Mouse (Mus musculus): ENCODE data around the gene Plagl2. TPM values are rescaled to one million over a fixed set of nuclear protein-coding genes. Genes with fewer than 3 reads are reported as not detected.
A peak's percentile ranks its signal among the peaks of the same experiment; 100 is the strongest.

Plagl2 gene
- polyA plus RNA-seq, 1 experiment from 2014 or later: 7.6 TPM

DNA sequence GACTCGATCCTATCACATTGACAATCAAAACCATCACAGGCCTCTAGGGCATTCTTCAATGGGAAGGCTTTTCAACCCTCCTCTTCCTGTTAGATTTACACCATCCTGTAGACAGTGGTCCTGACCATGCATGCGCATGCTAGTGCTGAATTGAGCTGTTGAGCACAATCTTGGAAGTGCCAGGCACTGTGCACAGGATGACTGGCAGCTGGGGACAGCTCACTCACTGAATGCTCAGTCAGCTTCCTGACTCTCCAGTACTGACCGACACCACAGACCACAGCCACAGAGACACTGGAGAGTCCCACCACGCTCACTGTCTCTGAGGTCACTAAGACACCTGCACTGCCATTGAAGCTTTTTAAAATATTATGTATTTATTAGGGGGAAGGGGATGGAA is 25.8 kb downstream of the Plagl2 start:
- Histone ChIP-seq H3K36me3 (0 out of 2 replicates have a peak, but pooled peaks cover 2% of the 10 kb centered on the region), H3K4me1 (replicated peaks) (peaks cover 12% of the 10 kb centered on the region), H3K27ac (0 out of 2 replicates have a peak overlapping the region, but pooled peaks have one; percentile 31), H3K27me3 (no peaks in the 10 kb centered on the region), H3K9ac (no peak overlapping the region), H3K9me3 (replicated peaks) (no peaks in the 10 kb centered on the region), H3K4me2 (no peak overlapping the region), H3K4me3 (no peak overlapping the region)
- no peak for ATAC-seq (replicated peaks; ENCODE audit: insufficient number of reproducible peaks, insufficient read depth, low FRiP score, low read depth)
- 61% methylated on average over 4 of the region's 4 CpGs for WGBS

DNA sequence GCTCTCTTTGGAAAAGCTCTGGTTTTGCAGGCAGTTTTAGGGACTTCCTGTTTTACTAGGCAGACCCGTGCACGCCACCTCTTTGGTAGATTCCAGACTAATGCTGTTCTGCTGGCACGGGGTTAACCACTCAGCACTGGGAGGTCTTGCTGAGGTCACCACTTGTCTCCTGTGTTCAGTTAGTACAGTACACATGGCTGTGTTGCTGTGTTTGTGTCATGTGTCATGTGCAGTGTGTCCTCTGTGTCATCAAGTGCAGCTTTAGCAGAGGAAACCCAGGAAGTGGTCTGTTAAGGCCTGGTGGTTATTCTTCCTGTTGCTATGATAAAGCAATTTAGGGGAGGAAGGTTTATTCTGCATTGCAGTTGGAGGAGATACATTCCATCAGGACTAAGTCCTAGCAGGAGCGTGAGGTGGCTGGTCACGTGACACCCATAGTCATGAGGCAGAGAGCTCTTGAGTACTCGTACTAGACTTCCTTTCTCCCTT is 26.4 kb downstream of the Plagl2 start:
- Histone ChIP-seq H3K4me3 (no peak overlapping the region), H3K27ac (peak overlapping the region; percentile 31; the same call in 1 of the 2 replicates), H3K4me2 (no peak overlapping the region), H3K9ac (no peak overlapping the region), H3K9me3 (replicated peaks) (no peaks in the 10 kb centered on the region), H3K27me3 (no peaks in the 10 kb centered on the region), H3K4me1 (replicated peaks) (peaks cover 12% of the 10 kb centered on the region), H3K36me3 (peaks cover 7% of the 10 kb centered on the region)
- WGBS: 34% methylated on average over 6 of the region's 6 CpGs
- peak; percentile 39; the same call in 1 of the 2 replicates for ATAC-seq (replicated peaks; ENCODE audit: insufficient number of reproducible peaks, insufficient read depth, low FRiP score, low read depth)

DNA sequence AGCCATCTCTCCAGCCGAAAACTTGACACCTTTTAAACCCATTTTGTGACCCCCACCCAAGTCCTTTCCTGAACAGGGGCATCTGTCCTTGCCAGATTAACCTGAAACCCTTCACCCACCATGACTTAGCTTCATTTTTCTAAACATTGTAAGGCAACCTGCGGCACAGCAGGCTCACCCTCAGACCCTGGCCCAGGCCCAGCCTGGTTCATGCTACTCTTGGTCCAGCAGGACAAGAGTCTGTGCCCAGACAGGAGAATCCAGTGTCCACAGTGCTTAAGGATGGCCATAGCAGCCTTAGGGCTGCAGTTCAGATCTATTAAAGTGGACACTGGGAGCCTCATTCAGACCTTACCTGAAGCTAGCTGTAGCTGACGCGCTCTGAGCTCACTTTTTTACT is 27.9 kb downstream of the Plagl2 start:
- no peak overlapping the region for H3K9ac ChIP-seq
- H3K27me3 ChIP-seq: no peaks in the 10 kb centered on the region
- H3K4me1 ChIP-seq (replicated peaks): peaks cover 12% of the 10 kb centered on the region
- no peak overlapping the region for H3K4me3 ChIP-seq
- H3K4me2 ChIP-seq: no peak overlapping the region
- ATAC-seq (replicated peaks; ENCODE audit: insufficient number of reproducible peaks, insufficient read depth, low FRiP score, low read depth): no peak
- WGBS: 89% methylated on average over 4 of the region's 4 CpGs
- H3K27ac ChIP-seq: no peak overlapping the region
- H3K36me3 ChIP-seq: peaks cover 19% of the 10 kb centered on the region
- no peaks in the 10 kb centered on the region for H3K9me3 ChIP-seq (replicated peaks)

DNA sequence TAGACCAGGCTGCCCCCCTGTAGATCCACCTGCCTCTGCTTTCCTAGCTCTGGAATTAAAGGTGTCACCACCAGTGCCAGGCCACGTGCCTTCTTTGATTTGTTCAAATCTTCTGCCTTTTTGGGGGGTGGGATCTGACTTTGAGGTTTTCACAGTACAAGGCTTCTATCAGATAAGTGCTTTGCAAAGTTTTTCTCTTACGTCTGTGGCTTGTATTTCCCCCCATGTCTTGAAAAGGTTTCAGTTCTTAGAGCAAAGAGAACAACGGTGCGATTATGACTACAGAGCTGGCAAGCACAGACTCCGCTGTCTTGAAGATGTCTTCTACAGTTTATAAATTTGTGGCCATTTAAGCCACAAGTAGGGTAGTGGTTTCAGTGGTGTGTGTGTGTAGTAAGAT is 29.8 kb downstream of the Plagl2 start:
- no peak for ATAC-seq (replicated peaks; ENCODE audit: insufficient number of reproducible peaks, insufficient read depth, low FRiP score, low read depth)
- H3K4me2 ChIP-seq: no peak overlapping the region
- 84% methylated on average over 5 of the region's 5 CpGs for WGBS

DNA sequence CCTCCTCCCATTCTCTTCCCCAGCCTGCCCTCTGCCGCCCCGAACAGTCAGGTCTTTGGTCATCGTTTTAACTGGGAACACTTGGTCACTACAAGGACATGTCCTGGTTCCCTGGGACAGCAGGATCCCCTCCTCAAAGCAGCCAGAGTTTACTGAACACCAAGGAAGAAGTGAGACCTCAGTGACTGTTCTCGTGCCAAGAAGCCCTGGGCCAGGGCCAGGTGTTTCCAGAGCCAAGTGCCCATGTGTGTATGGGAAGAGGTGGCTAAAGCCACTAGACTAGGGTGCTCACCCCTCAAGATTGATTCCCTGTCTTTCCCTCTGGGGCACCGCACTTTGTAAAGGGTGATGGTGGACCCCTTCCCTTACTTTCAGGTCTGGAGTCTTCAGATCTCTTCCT is 31.9 kb downstream of the Plagl2 start:
- Histone ChIP-seq H3K36me3 (peaks cover 51% of the 10 kb centered on the region), H3K9me3 (replicated peaks) (no peaks in the 10 kb centered on the region), H3K4me1 (replicated peaks) (peaks cover under 1% of the 10 kb centered on the region; the same call in 1 of the 2 replicates), H3K4me3 (no peak overlapping the region), H3K4me2 (no peak overlapping the region), H3K27me3 (no peaks in the 10 kb centered on the region), H3K27ac (no peak overlapping the region), H3K9ac (no peak overlapping the region)
- no peak for ATAC-seq (replicated peaks; ENCODE audit: insufficient number of reproducible peaks, insufficient read depth, low FRiP score, low read depth)
- 89% methylated on average over 5 of the region's 5 CpGs for WGBS

More for the DNA sequence above, 29.8 kb downstream of the Plagl2 start:
- no peaks in the 10 kb centered on the region for H3K27me3 ChIP-seq
- H3K27ac ChIP-seq: no peak overlapping the region
- H3K36me3 ChIP-seq: peaks cover 33% of the 10 kb centered on the region
- H3K4me3 ChIP-seq: no peak overlapping the region
- no peaks in the 10 kb centered on the region for H3K9me3 ChIP-seq (replicated peaks)
- H3K9ac ChIP-seq: no peak overlapping the region
- peaks cover 12% of the 10 kb centered on the region for H3K4me1 ChIP-seq (replicated peaks)

DNA sequence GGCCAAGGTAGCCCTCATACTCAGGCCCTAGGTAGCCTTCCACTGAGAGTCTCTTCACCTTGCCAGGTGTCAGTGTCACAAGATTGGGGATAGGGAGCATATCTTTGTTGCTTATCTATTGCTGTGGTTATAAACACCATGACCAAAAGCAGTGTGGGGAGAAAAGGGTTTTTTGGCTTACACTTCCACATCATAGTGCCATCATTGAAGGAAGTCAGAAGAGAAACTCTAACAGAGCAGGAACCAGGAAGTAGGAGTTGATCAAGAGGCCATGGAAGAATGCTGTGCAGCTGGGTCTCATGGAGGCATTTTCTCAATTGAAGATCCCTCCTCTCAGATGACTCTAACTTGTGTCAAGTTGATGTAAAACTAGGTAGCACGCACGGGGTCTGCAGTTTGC is 33.1 kb downstream of the Plagl2 start:
- no peak overlapping the region for H3K27ac ChIP-seq
- no peak overlapping the region for H3K9ac ChIP-seq
- no peak overlapping the region for H3K4me3 ChIP-seq
- no peak overlapping the region for H3K4me2 ChIP-seq
- no peaks in the 10 kb centered on the region for H3K9me3 ChIP-seq (replicated peaks)
- ATAC-seq (replicated peaks; ENCODE audit: insufficient number of reproducible peaks, insufficient read depth, low FRiP score, low read depth): no peak
- H3K27me3 ChIP-seq: no peaks in the 10 kb centered on the region
- H3K4me1 ChIP-seq (replicated peaks): no peaks in the 10 kb centered on the region
- peaks cover 52% of the 10 kb centered on the region for H3K36me3 ChIP-seq
- whole genome bisulfite sequencing: 83% methylated on average over 2 of the region's 2 CpGs

DNA sequence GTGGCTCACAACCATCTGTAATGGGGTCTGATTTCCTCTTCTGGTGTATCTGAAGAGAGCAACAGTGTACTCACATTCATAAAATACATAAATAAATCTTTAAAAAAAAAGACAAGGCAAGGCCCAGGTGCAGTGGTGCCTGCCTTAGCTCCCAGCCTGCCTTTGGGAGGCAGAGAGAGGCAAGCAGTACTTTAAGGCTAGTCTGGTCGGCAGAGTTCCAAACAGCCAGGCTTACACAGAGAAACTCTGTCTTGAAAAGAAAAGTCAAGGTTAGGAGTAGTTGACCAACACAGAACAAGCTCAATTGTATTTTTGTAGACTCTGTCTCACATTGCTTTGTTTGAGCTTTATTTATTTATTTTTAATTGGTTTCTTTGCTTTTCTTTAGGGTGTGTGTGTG is 38.5 kb downstream of the Plagl2 start:
- H3K27ac ChIP-seq: no peak overlapping the region
- no peak overlapping the region for H3K4me3 ChIP-seq
- H3K36me3 ChIP-seq: peaks cover 69% of the 10 kb centered on the region
- H3K4me1 ChIP-seq (replicated peaks): peaks cover 8% of the 10 kb centered on the region
- no peak overlapping the region for H3K9ac ChIP-seq
- H3K9me3 ChIP-seq (replicated peaks): no peaks in the 10 kb centered on the region
- no peak overlapping the region for H3K4me2 ChIP-seq
- H3K27me3 ChIP-seq: no peaks in the 10 kb centered on the region
- WGBS: 82% methylated on average over 1 of the region's 1 CpGs
- ATAC-seq (replicated peaks; ENCODE audit: insufficient number of reproducible peaks, insufficient read depth, low FRiP score, low read depth): no peak

DNA sequence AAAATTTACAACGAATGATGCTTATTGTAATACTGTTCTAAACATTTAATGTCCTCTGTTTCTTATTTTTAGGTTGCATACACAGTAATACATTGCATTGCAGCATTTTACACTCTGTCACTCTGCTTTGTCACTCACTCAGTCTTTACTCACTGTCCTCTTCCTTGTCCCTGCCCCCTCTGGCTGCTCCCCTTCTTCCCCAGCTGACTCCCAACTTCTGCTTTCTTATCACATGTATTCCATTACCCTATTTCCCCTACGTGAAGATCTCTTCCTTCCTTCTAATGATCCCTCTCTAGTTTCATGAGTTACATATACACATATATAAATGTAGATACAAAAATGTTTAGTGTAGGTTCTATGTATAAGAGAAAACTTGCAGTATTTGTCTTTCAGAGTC is 42.1 kb downstream of the Plagl2 start:
- Histone ChIP-seq H3K4me1 (replicated peaks) (peaks cover 8% of the 10 kb centered on the region), H3K9ac (no peak overlapping the region), H3K36me3 (peaks cover 70% of the 10 kb centered on the region), H3K4me2 (no peak overlapping the region), H3K27me3 (no peaks in the 10 kb centered on the region), H3K27ac (no peak overlapping the region), H3K4me3 (no peak overlapping the region), H3K9me3 (replicated peaks) (no peaks in the 10 kb centered on the region)
- ATAC-seq (replicated peaks; ENCODE audit: insufficient number of reproducible peaks, insufficient read depth, low FRiP score, low read depth): no peak
- WGBS: 75% methylated on average over 2 of the region's 2 CpGs

DNA sequence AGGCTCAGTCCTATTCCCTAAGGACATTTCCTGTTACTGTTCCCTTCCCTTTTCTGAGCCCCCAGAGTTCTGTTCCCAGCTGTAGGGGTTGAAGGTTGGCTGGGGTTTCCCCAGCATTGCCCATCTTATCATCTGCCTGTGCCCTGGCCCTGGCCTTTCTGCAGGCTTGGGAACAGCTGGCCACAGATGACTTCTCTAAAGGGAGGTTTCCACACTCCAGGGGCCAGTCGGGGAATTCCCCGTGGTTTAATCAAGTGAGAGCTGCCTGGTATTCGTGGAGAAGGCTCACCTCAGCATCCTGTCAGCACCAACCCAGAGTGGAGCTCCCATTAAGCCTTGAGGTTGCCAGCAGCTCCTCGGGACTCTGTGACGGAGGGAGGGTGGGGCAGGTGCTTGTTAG is 42.7 kb downstream of the Plagl2 start:
- peak; percentile 50; the same call in 1 of the 2 replicates for ATAC-seq (replicated peaks; ENCODE audit: insufficient number of reproducible peaks, insufficient read depth, low FRiP score, low read depth)
- no peak overlapping the region for H3K27ac ChIP-seq
- H3K4me3 ChIP-seq: no peak overlapping the region
- H3K36me3 ChIP-seq: peaks cover 73% of the 10 kb centered on the region
- 29% methylated on average over 5 of the region's 5 CpGs for WGBS
- no peaks in the 10 kb centered on the region for H3K27me3 ChIP-seq
- H3K4me2 ChIP-seq: no peak overlapping the region
- no peak overlapping the region for H3K9ac ChIP-seq
- H3K4me1 ChIP-seq (replicated peaks): peaks cover 8% of the 10 kb centered on the region
- no peaks in the 10 kb centered on the region for H3K9me3 ChIP-seq (replicated peaks)

DNA sequence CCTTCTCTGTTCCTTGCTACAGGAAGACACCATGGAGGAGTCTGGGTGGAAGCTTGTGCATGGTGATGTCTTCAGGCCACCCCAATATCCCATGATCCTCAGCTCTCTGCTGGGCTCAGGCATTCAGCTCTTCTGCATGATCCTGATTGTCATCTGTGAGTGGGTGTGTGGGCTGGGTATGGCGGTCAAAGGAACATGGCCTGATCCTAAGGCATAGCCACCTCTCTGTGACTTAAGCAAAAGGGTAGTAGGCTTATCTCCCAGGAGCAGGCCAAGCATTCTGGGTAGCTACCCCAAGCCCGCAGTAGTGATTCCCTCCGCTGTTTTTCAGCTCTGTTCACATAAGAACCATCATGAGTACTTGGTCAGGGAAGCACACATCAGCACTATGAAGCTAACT is 47.0 kb downstream of the Plagl2 start:
- no peak overlapping the region for H3K4me3 ChIP-seq
- no peak overlapping the region for H3K4me2 ChIP-seq
- no peaks in the 10 kb centered on the region for H3K27me3 ChIP-seq
- no peak overlapping the region for H3K27ac ChIP-seq
- 91% methylated on average over 3 of the region's 3 CpGs for WGBS
- no peak overlapping the region for H3K9ac ChIP-seq
- no peak for ATAC-seq (replicated peaks; ENCODE audit: insufficient number of reproducible peaks, insufficient read depth, low FRiP score, low read depth)
- peaks cover 81% of the 10 kb centered on the region for H3K36me3 ChIP-seq
- peaks cover 8% of the 10 kb centered on the region for H3K4me1 ChIP-seq (replicated peaks)
- H3K9me3 ChIP-seq (replicated peaks): no peaks in the 10 kb centered on the region

DNA sequence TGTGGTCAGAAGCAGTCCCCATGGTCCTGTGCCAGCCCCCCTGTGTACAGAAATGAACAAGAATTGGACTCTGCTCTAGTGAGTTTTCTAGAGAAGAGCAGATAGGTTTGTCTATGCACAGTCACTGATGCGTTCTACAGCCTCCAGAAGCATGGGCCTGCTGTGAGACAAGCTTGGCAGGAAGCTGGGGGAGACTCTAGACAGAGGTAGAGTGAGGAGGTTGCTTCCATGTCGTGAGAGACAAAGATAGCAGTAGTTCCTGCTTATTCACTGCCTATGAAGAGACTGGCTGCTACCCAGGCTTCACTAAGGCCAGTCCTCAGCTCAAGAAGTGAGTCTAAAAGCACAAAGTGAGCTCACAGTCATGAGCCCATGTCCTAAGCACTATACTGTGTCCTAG is 50.0 kb downstream of the Plagl2 start:
- Histone ChIP-seq H3K9ac (no peak overlapping the region), H3K4me2 (no peak overlapping the region), H3K9me3 (replicated peaks) (no peaks in the 10 kb centered on the region), H3K36me3 (peaks cover 85% of the 10 kb centered on the region), H3K4me1 (replicated peaks) (peaks cover 6% of the 10 kb centered on the region), H3K27me3 (no peaks in the 10 kb centered on the region), H3K27ac (no peak overlapping the region), H3K4me3 (no peak overlapping the region)
- 69% methylated on average over 2 of the region's 2 CpGs for WGBS
- no peak for ATAC-seq (replicated peaks; ENCODE audit: insufficient number of reproducible peaks, insufficient read depth, low FRiP score, low read depth)

DNA sequence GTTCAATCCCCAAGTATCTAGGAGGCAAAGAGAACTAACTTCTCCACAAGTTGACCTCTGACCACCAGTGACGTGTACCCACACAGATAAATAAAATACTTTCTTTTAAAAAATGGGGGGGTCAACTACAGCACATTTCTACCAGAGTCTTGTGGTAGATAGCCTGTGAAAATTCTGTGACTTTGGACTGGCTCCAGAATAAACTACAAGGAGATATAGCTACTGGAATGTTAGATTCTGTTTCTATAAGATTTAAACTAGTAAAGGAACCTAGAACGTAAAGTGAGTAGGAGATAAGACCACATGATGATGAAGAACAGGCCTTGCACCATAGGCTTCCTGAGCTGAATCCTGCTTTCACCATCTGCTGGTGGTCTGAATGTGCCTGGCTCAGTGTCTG is 53.4 kb downstream of the Plagl2 start:
- Histone ChIP-seq H3K4me1 (replicated peaks) (peaks cover 15% of the 10 kb centered on the region), H3K36me3 (peaks cover 82% of the 10 kb centered on the region), H3K9ac (no peak overlapping the region), H3K27me3 (no peaks in the 10 kb centered on the region), H3K4me3 (no peak overlapping the region), H3K9me3 (replicated peaks) (no peaks in the 10 kb centered on the region), H3K27ac (no peak overlapping the region), H3K4me2 (no peak overlapping the region)
- ATAC-seq (replicated peaks; ENCODE audit: insufficient number of reproducible peaks, insufficient read depth, low FRiP score, low read depth): no peak
- 56% methylated on average over 2 of the region's 2 CpGs for WGBS
